Mouse (Mus musculus): ENCODE measurements around the gene Abhd14a. TPM values are rescaled to one million over a fixed set of nuclear protein-coding genes. Genes with fewer than 3 reads are reported as not detected.

Abhd14a gene
- polyA plus RNA-seq, 1 experiment from 2014 or later: 55.5 TPM

DNA sequence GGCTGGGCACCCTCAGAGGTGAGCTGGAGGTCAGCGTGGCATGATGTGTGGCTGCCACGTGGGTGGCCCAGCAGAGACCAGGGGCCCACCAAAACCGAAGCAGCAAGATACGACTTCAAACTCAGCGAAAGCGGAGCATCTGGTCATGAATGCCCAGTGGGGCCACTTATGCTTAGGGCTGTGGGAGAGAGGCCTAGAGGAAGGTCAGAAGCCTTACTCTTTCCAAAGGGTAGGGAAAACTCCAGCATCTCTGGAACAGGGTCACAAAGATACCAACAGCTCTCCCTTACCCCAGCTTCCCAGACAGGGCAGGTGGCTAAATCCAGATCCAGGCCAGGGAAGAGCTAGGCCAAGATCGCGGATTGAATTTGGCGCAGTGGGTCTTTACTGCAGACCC, 9.7 kb upstream of the Abhd14a start:
- no peaks in the 10 kb centered on the region for H3K27me3 ChIP-seq
- H3K9me3 ChIP-seq (replicated peaks): no peaks in the 10 kb centered on the region
- H3K4me3 ChIP-seq (replicated peaks): peak overlapping the region; percentile 82
- peaks cover 83% of the 10 kb centered on the region for H3K4me1 ChIP-seq
- H3K36me3 ChIP-seq: peaks cover 23% of the 10 kb centered on the region
- H3K4me2 ChIP-seq: peak overlapping the region; percentile 97
- peak overlapping the region; percentile 35; the same call in 1 of the 2 replicates for H3K9ac ChIP-seq
- WGBS: 43% methylated on average over 9 of the region's 9 CpGs
- no peak for ATAC-seq (replicated peaks; ENCODE audit: low FRiP score)
- H3K27ac ChIP-seq: peak overlapping the region; percentile 98

DNA sequence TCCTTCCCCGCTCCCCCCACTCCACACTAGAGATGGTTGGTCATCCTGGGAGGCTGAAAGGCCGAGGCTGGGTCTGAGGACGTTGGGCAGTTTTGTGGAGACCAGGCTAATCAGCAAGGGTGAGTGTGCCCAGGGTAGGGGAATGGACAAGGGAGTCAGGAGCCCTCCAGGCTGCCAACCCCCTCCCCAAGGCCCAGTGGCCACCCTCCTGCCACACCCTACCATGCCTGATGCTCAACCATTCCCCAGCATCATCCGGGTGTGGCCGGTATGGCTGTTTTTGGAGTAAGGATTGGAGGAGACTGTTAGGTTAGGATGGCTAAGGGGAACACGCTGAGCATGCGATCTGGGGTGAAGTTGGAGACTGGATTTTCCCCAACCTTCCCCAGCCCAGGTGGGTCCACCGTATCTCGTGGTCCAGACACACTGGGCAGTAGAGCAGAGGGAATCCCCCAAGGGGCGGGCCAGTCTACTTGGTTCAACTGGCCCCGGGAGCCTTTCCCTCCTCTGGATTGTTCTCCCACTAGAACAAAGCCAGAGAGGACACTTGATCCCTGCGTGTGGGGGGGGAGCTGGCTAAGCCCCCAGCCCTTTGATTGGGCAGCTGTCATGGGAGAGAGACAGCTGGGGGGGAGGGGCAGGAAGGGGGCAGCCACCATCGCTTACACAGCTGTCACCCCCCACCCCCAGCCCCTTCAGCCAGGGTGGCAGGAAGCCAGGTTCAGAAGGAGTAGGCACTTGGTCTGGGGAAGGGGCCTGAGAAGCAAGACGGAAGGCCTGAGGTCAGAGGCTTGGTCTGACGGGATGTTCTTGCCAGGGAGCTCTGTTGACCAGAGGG, 9.1 kb upstream of the Abhd14a start:
- no peaks in the 10 kb centered on the region for H3K9me3 ChIP-seq (replicated peaks)
- peak overlapping the region; percentile 97 for H3K4me2 ChIP-seq
- peak; percentile 10; the same call in 1 of the 2 replicates for ATAC-seq (replicated peaks; ENCODE audit: low FRiP score)
- 32% methylated on average over 15 of the region's 15 CpGs for WGBS
- H3K9ac ChIP-seq: peak overlapping the region; percentile 35
- peaks cover 88% of the 10 kb centered on the region for H3K4me1 ChIP-seq
- no peaks in the 10 kb centered on the region for H3K27me3 ChIP-seq
- H3K27ac ChIP-seq: peak overlapping the region; percentile 98
- H3K36me3 ChIP-seq: peaks cover 17% of the 10 kb centered on the region
- H3K4me3 ChIP-seq (replicated peaks): peak overlapping the region; percentile 82

DNA sequence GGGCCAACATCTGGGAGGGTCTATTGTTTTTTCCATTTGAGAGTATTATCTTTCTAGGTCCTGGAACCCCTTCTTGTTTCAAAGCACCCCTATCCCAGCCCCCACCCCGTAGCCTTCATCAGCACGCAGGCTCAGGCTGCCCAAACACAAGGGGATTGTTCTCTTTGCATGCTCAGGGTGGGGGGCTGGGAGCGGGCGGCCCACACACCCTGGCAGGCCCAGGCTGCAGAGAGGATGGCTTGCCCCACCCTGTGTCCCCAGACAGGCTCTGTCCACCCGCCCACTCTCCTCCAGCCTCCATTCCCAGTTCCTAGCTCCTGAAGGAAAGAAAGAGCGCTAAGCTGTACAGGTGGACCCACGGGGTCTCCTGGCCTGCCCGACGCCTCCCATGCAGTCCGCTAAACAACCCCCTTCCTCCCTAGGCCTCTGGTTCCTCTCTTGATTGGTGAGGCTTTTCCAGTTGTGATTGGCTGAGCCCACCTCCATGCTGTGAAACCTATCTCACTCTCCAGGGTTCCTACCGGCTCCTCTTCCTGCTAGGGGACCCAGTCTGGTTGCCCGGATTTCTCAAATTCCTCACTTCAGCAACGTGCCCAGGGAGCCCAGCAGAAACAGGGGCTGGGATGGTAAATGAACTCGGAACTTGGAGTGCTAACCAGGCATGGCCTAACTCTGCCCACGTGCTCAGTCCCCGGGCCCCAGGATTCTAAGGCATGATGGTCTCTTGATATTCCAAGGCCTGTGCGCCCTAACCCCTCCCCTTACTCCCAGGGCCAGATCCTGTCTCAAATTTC, 7.6 kb upstream of the Abhd14a start:
- H3K9me3 ChIP-seq (replicated peaks): no peaks in the 10 kb centered on the region
- H3K4me2 ChIP-seq: peak overlapping the region; percentile 97
- 5% methylated on average over 17 of the region's 17 CpGs for WGBS
- peaks cover 4% of the 10 kb centered on the region for H3K36me3 ChIP-seq
- peaks cover 92% of the 10 kb centered on the region for H3K4me1 ChIP-seq
- ATAC-seq (replicated peaks; ENCODE audit: low FRiP score): peak; percentile 19
- peak overlapping the region; percentile 82 for H3K4me3 ChIP-seq (replicated peaks)
- peak overlapping the region; percentile 98 for H3K27ac ChIP-seq
- H3K27me3 ChIP-seq: no peaks in the 10 kb centered on the region
- H3K9ac ChIP-seq: peak overlapping the region; percentile 85

- no peaks in the 10 kb centered on the region for H3K27me3 ChIP-seq
- H3K36me3 ChIP-seq: no peaks in the 10 kb centered on the region
- peak overlapping the region; percentile 98 for H3K27ac ChIP-seq
- ATAC-seq (replicated peaks; ENCODE audit: low FRiP score): 0 out of 2 replicates have a peak, but pooled peaks have one; percentile 3
- peak overlapping the region; percentile 97 for H3K4me2 ChIP-seq
- WGBS: under 1% methylated on average over 19 of the region's 20 CpGs
- peaks cover 92% of the 10 kb centered on the region for H3K4me1 ChIP-seq
- peak overlapping the region; percentile 82 for H3K4me3 ChIP-seq (replicated peaks)
- H3K9ac ChIP-seq: peak overlapping the region; percentile 85
- no peaks in the 10 kb centered on the region for H3K9me3 ChIP-seq (replicated peaks)
Observed at GRCm38 (mm10) chr9:106454071-106454761, 6.7 kb upstream of the Abhd14a start.

GRCm38 (mm10) chr9:106453271-106454070, 6.0 kb upstream of the Abhd14a start, which contains the start of gene Pcbp4:
Pcbp4 (plus strand) TSS chr9:106453291.
- H3K9ac ChIP-seq: peak within 1 kb of the TSS; percentile 85
- WGBS: under 1% methylated on average over 43 of the region's 74 CpGs
- peak within 1 kb of the TSS; percentile 97 for H3K4me2 ChIP-seq
- ATAC-seq (replicated peaks; ENCODE audit: low FRiP score): peak; percentile 63
- H3K27ac ChIP-seq: peak within 1 kb of the TSS; percentile 98
- no peaks in the 10 kb centered on the region for H3K9me3 ChIP-seq (replicated peaks)
- no peaks in the 10 kb centered on the region for H3K27me3 ChIP-seq
- no peaks in the 10 kb centered on the region for H3K36me3 ChIP-seq
- H3K4me3 ChIP-seq (replicated peaks): peak within 1 kb of the TSS; percentile 82
- H3K4me1 ChIP-seq: peaks cover 92% of the 10 kb centered on the region

GRCm38 (mm10) chr9:106452821-106453220, 5.3 kb upstream of the Abhd14a start:
- Histone ChIP-seq H3K9ac (peak overlapping the region; percentile 85), H3K36me3 (no peaks in the 10 kb centered on the region), H3K4me3 (replicated peaks) (peak overlapping the region; percentile 82), H3K27me3 (no peaks in the 10 kb centered on the region), H3K4me2 (peak overlapping the region; percentile 97), H3K27ac (peak overlapping the region; percentile 98), H3K4me1 (peaks cover 93% of the 10 kb centered on the region), H3K9me3 (replicated peaks) (no peaks in the 10 kb centered on the region)
- WGBS: 0% methylated on average over 7 of the region's 7 CpGs
- peak; percentile 1 for ATAC-seq (replicated peaks; ENCODE audit: low FRiP score)

GRCm38 (mm10) chr9:106452351-106452750, 4.9 kb upstream of the Abhd14a start:
- Histone ChIP-seq H3K9ac (0 out of 2 replicates have a peak overlapping the region, but pooled peaks have one; percentile 85), H3K4me1 (peaks cover 92% of the 10 kb centered on the region), H3K27me3 (no peaks in the 10 kb centered on the region), H3K36me3 (no peaks in the 10 kb centered on the region), H3K4me2 (peak overlapping the region; percentile 97), H3K9me3 (replicated peaks) (no peaks in the 10 kb centered on the region), H3K4me3 (replicated peaks) (peak overlapping the region; percentile 82), H3K27ac (peak overlapping the region; percentile 98)
- no peak for ATAC-seq (replicated peaks; ENCODE audit: low FRiP score)
- 30% methylated on average over 6 of the region's 6 CpGs for WGBS

DNA sequence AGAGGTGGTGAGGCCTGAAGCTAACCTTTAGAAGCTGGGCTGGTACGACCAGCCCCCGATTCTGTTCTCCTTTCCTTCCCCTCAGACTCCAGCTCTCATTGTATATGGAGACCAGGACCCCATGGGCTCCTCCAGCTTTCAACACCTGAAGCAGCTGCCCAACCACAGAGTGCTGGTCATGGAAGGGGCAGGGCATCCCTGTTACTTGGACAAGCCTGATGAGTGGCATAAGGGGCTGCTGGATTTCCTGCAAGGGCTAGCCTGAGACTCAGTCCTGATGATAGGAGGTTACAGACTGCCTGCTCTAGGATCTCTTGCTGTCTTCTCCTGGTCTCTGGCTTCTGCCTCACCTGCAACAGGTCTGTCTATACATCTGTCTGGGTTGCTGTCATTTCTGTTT, 4.4 kb upstream of the Abhd14a start:
- H3K4me1 ChIP-seq: peaks cover 92% of the 10 kb centered on the region
- no peak for ATAC-seq (replicated peaks; ENCODE audit: low FRiP score)
- H3K9ac ChIP-seq: no peak overlapping the region
- WGBS: 41% methylated on average over 2 of the region's 2 CpGs
- H3K36me3 ChIP-seq: no peaks in the 10 kb centered on the region
- 0 out of 2 replicates have a peak overlapping the region, but pooled peaks have one; percentile 35 for H3K4me2 ChIP-seq
- 0 out of 2 replicates have a peak overlapping the region, but pooled peaks have one; percentile 98 for H3K27ac ChIP-seq
- no peaks in the 10 kb centered on the region for H3K27me3 ChIP-seq
- H3K4me3 ChIP-seq (replicated peaks): peak overlapping the region; percentile 82; the same call in 1 of the 2 replicates
- no peaks in the 10 kb centered on the region for H3K9me3 ChIP-seq (replicated peaks)

- no peaks in the 10 kb centered on the region for H3K27me3 ChIP-seq
- WGBS: 68% methylated on average over 11 of the region's 11 CpGs
- no peak overlapping the region for H3K9ac ChIP-seq
- peak overlapping the region; percentile 83 for H3K27ac ChIP-seq
- no peak for ATAC-seq (replicated peaks; ENCODE audit: low FRiP score)
- no peak overlapping the region for H3K4me3 ChIP-seq (replicated peaks)
- H3K9me3 ChIP-seq (replicated peaks): no peaks in the 10 kb centered on the region
- peak overlapping the region; percentile 35 for H3K4me2 ChIP-seq
- peaks cover 92% of the 10 kb centered on the region for H3K4me1 ChIP-seq
- no peaks in the 10 kb centered on the region for H3K36me3 ChIP-seq
Observed at GRCm38 (mm10) chr9:106451298-106451697, 3.8 kb upstream of the Abhd14a start.

DNA sequence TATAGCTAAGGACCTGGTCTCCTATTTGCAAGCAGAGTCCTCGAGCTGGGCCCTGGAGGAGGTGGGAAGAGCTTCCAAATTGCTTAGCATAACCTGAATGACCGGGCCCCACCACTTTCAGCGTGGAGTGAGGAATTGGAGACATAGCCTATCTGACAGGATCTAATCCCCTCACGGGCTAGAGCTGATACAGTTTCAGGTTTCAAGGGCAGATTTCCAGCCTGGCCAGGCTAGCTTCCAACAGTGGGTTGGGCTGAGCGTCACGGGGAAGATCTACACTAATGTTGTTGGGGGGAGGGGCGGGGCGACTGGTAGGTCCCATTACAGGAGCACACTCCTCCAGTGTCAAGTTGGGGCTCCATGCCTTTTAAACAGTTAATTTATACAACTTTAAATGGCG, 3.2 kb upstream of the Abhd14a start:
- Histone ChIP-seq H3K36me3 (no peaks in the 10 kb centered on the region), H3K9ac (peak overlapping the region; percentile 17; the same call in 1 of the 2 replicates), H3K4me2 (peak overlapping the region; percentile 35), H3K9me3 (replicated peaks) (no peaks in the 10 kb centered on the region), H3K4me1 (peaks cover 92% of the 10 kb centered on the region), H3K27ac (peak overlapping the region; percentile 83), H3K4me3 (replicated peaks) (peak overlapping the region; percentile 14; the same call in 1 of the 2 replicates), H3K27me3 (no peaks in the 10 kb centered on the region)
- ATAC-seq (replicated peaks; ENCODE audit: low FRiP score): no peak
- WGBS: 4% methylated on average over 9 of the region's 9 CpGs

GRCm38 (mm10) chr9:106449947-106450346, 2.5 kb upstream of the Abhd14a start:
- H3K27ac ChIP-seq: peak overlapping the region; percentile 83
- WGBS: 82% methylated on average over 8 of the region's 8 CpGs
- peaks cover 92% of the 10 kb centered on the region for H3K4me1 ChIP-seq
- no peak overlapping the region for H3K4me3 ChIP-seq (replicated peaks)
- H3K9me3 ChIP-seq (replicated peaks): no peaks in the 10 kb centered on the region
- H3K4me2 ChIP-seq: peak overlapping the region; percentile 35
- no peaks in the 10 kb centered on the region for H3K36me3 ChIP-seq
- peak overlapping the region; percentile 17; the same call in 1 of the 2 replicates for H3K9ac ChIP-seq
- no peaks in the 10 kb centered on the region for H3K27me3 ChIP-seq
- no peak for ATAC-seq (replicated peaks; ENCODE audit: low FRiP score)

All from kidney, embryonic 15.5 days (tissue).